Mouse (Mus musculus) ES-Bruce4 (cell line): ENCODE data around the gene Pttg1ip. TPM values are rescaled to one million over a fixed set of nuclear protein-coding genes. Genes with fewer than 3 reads are reported as not detected.

Source experiments
- H3K27ac ChIP-seq: 2 replicates; pipeline ENCODE4 v1.5.1; 2012; ENCODE audit warnings: low read length, inconsistent platforms; ENCODE audit not compliant: insufficient read depth
- H3K27me3 ChIP-seq: 2 replicates; pipeline ENCODE4 v1.6.1; 2012; ENCODE audit warnings: mild to moderate bottlenecking, low read length, inconsistent platforms; ENCODE audit not compliant: control insufficient read depth, poor library complexity, insufficient read depth, severe bottlenecking
- H3K36me3 ChIP-seq: 2 replicates; pipeline ENCODE4 v1.6.1; 2012; ENCODE audit warnings: inconsistent platforms, mild to moderate bottlenecking, low read length, moderate library complexity; ENCODE audit not compliant: control insufficient read depth, poor library complexity, insufficient read depth, severe bottlenecking
- H3K4me1 ChIP-seq: one replicate; pipeline ENCODE4 v1.8.1; 2011; ENCODE audit warnings: low read length; ENCODE audit not compliant: control insufficient read depth, insufficient read depth
- H3K4me3 ChIP-seq: 2 replicates; pipeline ENCODE4 v1.5.1; 2011; ENCODE audit warnings: low read depth, mild to moderate bottlenecking, low read length
- H3K9ac ChIP-seq: 2 replicates; pipeline ENCODE4 v1.6.1; 2012; ENCODE audit warnings: low read depth, mild to moderate bottlenecking, inconsistent platforms; ENCODE audit not compliant: poor library complexity, severe bottlenecking
- H3K9me3 ChIP-seq: replicated peaks from 2 replicates; pipeline ENCODE4 v1.6.1; 2012; ENCODE audit warnings: mild to moderate bottlenecking, low read length, inconsistent platforms; ENCODE audit not compliant: control insufficient read depth, poor library complexity, insufficient read depth, severe bottlenecking
- CTCF ChIP-seq: IDR thresholded peaks from one replicate; pipeline ENCODE4 v1.8.1; 2011; ENCODE audit warnings: low read depth, low read length
- EP300 ChIP-seq: IDR thresholded peaks from 2 replicates; pipeline ENCODE4 v1.6.1; 2011; ENCODE audit warnings: low read depth, low read length; ENCODE audit not compliant: insufficient read depth
- POLR2A ChIP-seq: IDR thresholded peaks from one replicate; pipeline ENCODE4 v1.8.1; 2011; ENCODE audit warnings: low read length; ENCODE audit not compliant: insufficient read depth
- polyA plus RNA-seq: library from polyadenylated mRNA; stranded (reverse); fragments of >200 nt; gene quantifications from 2 replicates; pipeline ENCODE4 v1.2.4, GENCODE M21; 2011; ENCODE audit warnings: low read depth; ENCODE audit not compliant: missing spikeins, insufficient read depth, insufficient read length

Gene Pttg1ip
- polyA plus RNA-seq, 1 experiment = 89.6 TPM

DNA sequence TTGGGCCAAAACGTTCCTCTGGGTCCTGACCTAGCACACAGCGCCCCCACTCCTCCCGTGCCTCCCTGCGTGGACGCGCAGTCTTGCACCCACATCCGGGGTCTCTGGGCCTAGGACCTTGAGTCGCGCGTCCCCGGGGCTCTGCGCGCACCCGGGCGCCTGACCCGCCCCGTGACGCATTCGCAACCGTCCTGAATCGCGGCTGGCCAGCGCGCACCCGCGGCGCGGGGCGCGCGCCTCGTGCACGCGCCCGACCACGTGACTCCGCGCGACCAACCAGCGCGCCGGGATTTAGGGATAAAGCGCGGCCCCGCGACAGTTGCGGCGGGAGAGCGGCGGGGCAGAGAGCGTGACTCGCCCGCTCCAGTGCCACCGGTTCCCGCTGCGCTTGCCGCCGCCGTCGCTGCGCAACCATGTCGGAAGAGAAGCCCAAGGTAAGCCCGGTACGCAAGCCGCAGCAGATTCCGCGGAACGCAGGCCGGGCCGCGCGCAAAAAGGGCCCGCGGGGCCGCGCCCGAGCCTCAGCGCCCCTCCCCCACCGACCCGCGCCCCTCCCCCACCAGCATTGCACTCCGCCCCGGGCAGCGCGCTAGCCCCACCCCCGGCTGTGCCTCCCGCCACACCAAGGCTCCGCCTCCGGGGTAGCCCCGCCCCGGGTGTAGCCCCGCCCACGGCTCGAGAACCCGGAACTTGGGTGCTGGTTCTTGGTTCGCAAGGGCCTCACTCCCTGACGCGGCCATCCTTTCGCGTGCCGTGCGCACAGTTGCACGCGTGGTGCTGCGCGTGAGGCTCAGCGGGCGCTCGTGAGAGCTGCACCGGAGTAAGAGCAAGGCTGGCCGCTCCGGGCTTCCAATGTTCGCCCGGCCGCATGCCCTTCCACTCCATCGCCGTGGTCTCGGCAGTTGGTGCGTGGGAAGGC is 24.6 kb downstream of the Pttg1ip start, which contains the start of the genes Sumo3 and Gm49325:
Gene Sumo3, plus strand, starts transcription at position 190 of the 919 bp plus-strand sequence.
Gene Gm49325, plus strand, starts transcription at position 290 of the 919 bp plus-strand sequence.
- Histone ChIP-seq H3K4me1 (peaks cover 5% of the 10 kb centered on the region), H3K27ac (peak within 1 kb of the TSS; percentile 91), H3K4me3 (peak within 1 kb of the TSS; percentile 91), H3K9ac (peak within 1 kb of the TSS; percentile 84), H3K27me3 (no peaks in the 10 kb centered on the region), H3K9me3 (no peaks in the 10 kb centered on the region), H3K36me3 (0 out of 2 replicates have a peak, but pooled peaks cover 2% of the 10 kb centered on the region)
- TF ChIP-seq CTCF = peak; percentile 19
- TF ChIP-seq EP300 = no peak

GRCm38 (mm10) chr10:77606855-77607254 is 25.3 kb downstream of the Pttg1ip start:
- H3K4me1 ChIP-seq = peaks cover 5% of the 10 kb centered on the region
- H3K27me3 ChIP-seq = no peaks in the 10 kb centered on the region
- peaks cover 6% of the 10 kb centered on the region for H3K36me3 ChIP-seq
- TF ChIP-seq CTCF = no peak
- TF ChIP-seq EP300 = no peak
- no peak for TF ChIP-seq POLR2A
- H3K27ac ChIP-seq = peak overlapping the region; percentile 74
- H3K9me3 ChIP-seq = no peaks in the 10 kb centered on the region
- H3K4me3 ChIP-seq = peak overlapping the region; percentile 91
- peak overlapping the region; percentile 84 for H3K9ac ChIP-seq

- Histone ChIP-seq H3K9ac (peak overlapping the region; percentile 84), H3K27me3 (no peaks in the 10 kb centered on the region), H3K4me3 (peak overlapping the region; percentile 91), H3K4me1 (peaks cover 5% of the 10 kb centered on the region), H3K9me3 (no peaks in the 10 kb centered on the region), H3K27ac (peak overlapping the region; percentile 90), H3K36me3 (peaks cover 11% of the 10 kb centered on the region)
- TF ChIP-seq CTCF (no peak), POLR2A (no peak), EP300 (peak; percentile 80)
These were observed 25.9 kb downstream of the Pttg1ip start for GRCm38 (mm10) chr10:77607441-77607840.

DNA sequence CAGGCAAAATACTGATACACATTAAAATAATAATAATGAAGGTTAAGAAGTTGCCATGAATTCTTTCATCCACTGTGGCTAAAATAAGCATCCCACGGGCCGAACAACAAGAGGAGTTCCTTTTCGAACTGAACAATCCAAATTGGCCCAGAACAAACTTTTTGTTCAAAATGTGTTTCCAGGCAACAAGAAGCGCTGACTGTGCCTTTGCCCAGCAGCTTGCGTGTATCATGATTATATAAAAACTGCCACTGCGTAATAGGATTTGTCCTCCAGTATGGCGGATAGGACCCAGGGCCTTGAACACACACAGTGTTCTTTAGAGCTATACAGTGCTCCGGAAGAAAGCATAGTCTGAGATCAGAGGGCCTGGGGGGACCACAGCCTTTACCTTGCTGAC is 27.1 kb downstream of the Pttg1ip start:
- Histone ChIP-seq H3K9me3 (no peaks in the 10 kb centered on the region), H3K36me3 (peaks cover 20% of the 10 kb centered on the region), H3K4me3 (no peak overlapping the region), H3K27me3 (no peaks in the 10 kb centered on the region), H3K4me1 (peaks cover 5% of the 10 kb centered on the region), H3K9ac (no peak overlapping the region), H3K27ac (no peak overlapping the region)
- TF ChIP-seq POLR2A = no peak
- TF ChIP-seq CTCF = no peak
- TF ChIP-seq EP300 = no peak

- TF ChIP-seq POLR2A = no peak
- 0 out of 2 replicates have a peak, but pooled peaks have one; percentile 54 for TF ChIP-seq EP300
- Histone ChIP-seq H3K36me3 (peaks cover 30% of the 10 kb centered on the region), H3K27ac (no peak overlapping the region), H3K9me3 (no peaks in the 10 kb centered on the region), H3K27me3 (no peaks in the 10 kb centered on the region), H3K4me1 (peaks cover 5% of the 10 kb centered on the region), H3K4me3 (no peak overlapping the region), H3K9ac (no peak overlapping the region)
These were observed 28.9 kb downstream of the Pttg1ip start for GRCm38 (mm10) chr10:77610221-77610961.

DNA sequence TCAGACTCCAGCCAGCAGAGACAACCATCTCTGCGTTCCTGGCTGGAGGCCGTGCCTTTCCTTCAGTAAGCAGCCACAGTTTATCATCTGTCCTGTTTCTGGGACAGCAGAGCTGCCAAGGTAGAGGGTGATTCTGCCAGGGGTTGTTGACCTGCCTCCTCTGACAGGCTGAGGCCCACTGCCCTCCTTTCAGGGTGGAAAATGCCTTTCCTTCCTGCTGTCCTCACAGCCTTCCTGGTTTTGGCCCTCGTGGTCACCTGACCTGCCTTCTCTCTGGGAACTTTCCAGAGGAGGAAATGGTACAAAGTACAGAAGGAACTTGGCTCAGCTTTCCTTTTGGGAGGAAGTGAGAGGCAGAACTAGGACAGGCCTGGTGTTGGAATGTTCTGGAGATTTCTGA is 31.9 kb downstream of the Pttg1ip start:
- Histone ChIP-seq H3K9me3 (no peaks in the 10 kb centered on the region), H3K9ac (no peak overlapping the region), H3K4me3 (no peak overlapping the region), H3K36me3 (peaks cover 43% of the 10 kb centered on the region), H3K27ac (no peak overlapping the region), H3K4me1 (peaks cover 5% of the 10 kb centered on the region), H3K27me3 (no peaks in the 10 kb centered on the region)
- TF ChIP-seq EP300 = no peak
- TF ChIP-seq CTCF = no peak
- TF ChIP-seq POLR2A = no peak
